Mouse (Mus musculus) lung, postnatal 0 days (tissue): ENCODE measurements around the gene 4930558C23Rik. TPM values are rescaled to one million over a fixed set of nuclear protein-coding genes. Genes with fewer than 3 reads are reported as not detected.
"Not testable (repeated sequence)": the region's sequence is repeated elsewhere in the genome, so short reads cannot be mapped to it uniquely, and the experiment has no call there.

Experiments
- ATAC-seq: fragments of 200-750 bp; cut with Nextera tagmentation; 2 replicates; pipeline ENCODE4 v1.8.0; 2017; ENCODE audit warnings: moderate library complexity
- DNase-seq: peaks from one replicate; pipeline ENCODE4 v3.0.0-alpha.2; 2016; ENCODE audit warnings: low spot score
- H3K27ac ChIP-seq: fragments of 300-500 bp; sonication (generic); 2 replicates; pipeline ENCODE4 v1.5.1; 2014; ENCODE audit warnings: antibody characterized with exemption, mild to moderate bottlenecking, low read length, mixed read lengths
- H3K27me3 ChIP-seq: fragments of 300-500 bp; sonication (generic); replicated peaks from 2 replicates; pipeline ENCODE4 v1.6.1; 2014; ENCODE audit warnings: low read length, mixed read lengths; ENCODE audit not compliant: insufficient read depth
- H3K36me3 ChIP-seq: fragments of 300-500 bp; sonication (generic); 2 replicates; pipeline ENCODE4 v1.6.1; 2014; ENCODE audit warnings: low read length, mixed read lengths; ENCODE audit not compliant: insufficient read depth
- H3K4me1 ChIP-seq: fragments of 300-500 bp; sonication (generic); 2 replicates; pipeline ENCODE4 v1.6.1; 2014; ENCODE audit warnings: antibody characterized with exemption, low read depth, low read length, mixed read lengths; ENCODE audit not compliant: insufficient read depth
- H3K4me2 ChIP-seq: fragments of 300-500 bp; sonication (generic); replicated peaks from 2 replicates; pipeline ENCODE4 v1.6.1; 2014; ENCODE audit warnings: low read depth, mild to moderate bottlenecking, low read length, moderate library complexity, mixed read lengths
- H3K4me3 ChIP-seq: fragments of 300-500 bp; sonication (generic); 2 replicates; pipeline ENCODE4 v1.5.1; 2014; ENCODE audit warnings: low read depth, low read length
- H3K9ac ChIP-seq: fragments of 300-500 bp; sonication (generic); replicated peaks from 2 replicates; pipeline ENCODE4 v1.6.1; 2014; ENCODE audit warnings: low read depth, mild to moderate bottlenecking
- H3K9me3 ChIP-seq: fragments of 300-500 bp; sonication (generic); 2 replicates; pipeline ENCODE4 v1.6.1; 2016; ENCODE audit warnings: low read length, mixed read lengths
- CTCF ChIP-seq: IDR thresholded peaks from 2 replicates; pipeline ENCODE4 v1.5.1; 2016; ENCODE audit warnings: antibody characterized with exemption, mild to moderate bottlenecking
- EP300 ChIP-seq: IDR thresholded peaks from 2 replicates; pipeline ENCODE4 v1.6.1; 2016; ENCODE audit warnings: antibody characterized with exemption, mild to moderate bottlenecking, control low read depth
- WGBS: fragments of 180-500 bp; shearing (Covaris S2); extraction: QIAGEN DNeasy Blood & Tissue Kit; methylation state at CpG from one replicate; pipeline ENCODE4 v1.1.7; 2014; 5-methylcytosine and 5-hydroxymethylcytosine counted together
- polyA plus RNA-seq: library from polyadenylated mRNA; unstranded; fragments of >200 nt; fragmentation: Nextera tagmentation; extraction: Ambion mirVana; gene quantifications from 2 replicates; pipeline ENCODE4 v1.2.1, GENCODE M21; 2015

The 4930558C23Rik gene
- polyA plus RNA-seq, 1 experiment from 2014 or later: 0.23 TPM

- DNase-seq (no peak), ATAC-seq (no peak)
- Histone ChIP-seq H3K36me3 (no peaks in the 10 kb centered on the region), H3K27ac (no peak overlapping the region), H3K9ac (no peak overlapping the region), H3K4me3 (no peak overlapping the region), H3K9me3 (no peaks in the 10 kb centered on the region), H3K4me2 (no peak overlapping the region), H3K4me1 (no peaks in the 10 kb centered on the region), H3K27me3 (no peaks in the 10 kb centered on the region)
- TF ChIP-seq EP300 (no peak), CTCF (no peak)
- 86% methylated on average over 10 of the region's 10 CpGs for WGBS
These were observed 29.4 kb downstream of the 4930558C23Rik start for GRCm38 (mm10) chr3:95373208-95373607.

GRCm38 (mm10) chr3:95370101-95370500, 32.5 kb downstream of the 4930558C23Rik start:
- Histone ChIP-seq H3K4me1 (no peaks in the 10 kb centered on the region), H3K27me3 (no peaks in the 10 kb centered on the region), H3K4me3 (no peak overlapping the region), H3K9ac (no peak overlapping the region), H3K27ac (no peak overlapping the region), H3K4me2 (no peak overlapping the region), H3K9me3 (no peaks in the 10 kb centered on the region), H3K36me3 (no peaks in the 10 kb centered on the region)
- TF ChIP-seq CTCF: no peak
- TF ChIP-seq EP300: no peak
- DNase-seq (no peak), ATAC-seq (no peak)

- H3K4me2 ChIP-seq, H3K4me3 ChIP-seq, DNase-seq, H3K27me3 ChIP-seq, ATAC-seq, H3K4me1 ChIP-seq, H3K9me3 ChIP-seq, H3K9ac ChIP-seq, H3K36me3 ChIP-seq, H3K27ac ChIP-seq: not testable (repeated sequence)
- 68% methylated on average over 3 of the region's 3 CpGs for WGBS
These were observed 42.4 kb downstream of the 4930558C23Rik start for GRCm38 (mm10) chr3:95360276-95360675.

- Histone ChIP-seq H3K9ac (no peak overlapping the region), H3K4me2 (no peak overlapping the region), H3K27ac (no peak overlapping the region), H3K4me1 (no peaks in the 10 kb centered on the region), H3K4me3 (no peak overlapping the region), H3K36me3 (no peaks in the 10 kb centered on the region), H3K9me3 (no peaks in the 10 kb centered on the region), H3K27me3 (no peaks in the 10 kb centered on the region)
- ATAC-seq: no peak
- no peak for DNase-seq
- TF ChIP-seq CTCF (no peak), EP300 (no peak)
- 93% methylated on average over 2 of the region's 2 CpGs for WGBS
These were observed 44.9 kb downstream of the 4930558C23Rik start for GRCm38 (mm10) chr3:95357746-95358145.

GRCm38 (mm10) chr3:95356701-95357449, 45.8 kb downstream of the 4930558C23Rik start, which contains the start of gene Setdb1:
Setdb1 (minus strand) TSS chr3:95357202.
- not testable (repeated sequence) for H3K27ac ChIP-seq

GRCm38 (mm10) chr3:95355911-95356544, 46.6 kb downstream of the 4930558C23Rik start:
- H3K27me3 ChIP-seq, H3K4me1 ChIP-seq, H3K9ac ChIP-seq, DNase-seq, ATAC-seq, H3K9me3 ChIP-seq, H3K36me3 ChIP-seq, H3K27ac ChIP-seq: not testable (repeated sequence)
- H3K4me2 ChIP-seq: peak overlapping the region; percentile 52; the same call in 1 of the 2 replicates
- peak overlapping the region; percentile 47; the same call in 1 of the 2 replicates for H3K4me3 ChIP-seq
- WGBS: 10% methylated on average over 4 of the region's 19 CpGs

More at GRCm38 (mm10) chr3:95356701-95357449, 45.8 kb downstream of the 4930558C23Rik start, which contains the start of gene Setdb1:
- not testable (repeated sequence) for H3K4me1 ChIP-seq, H3K9me3 ChIP-seq, H3K27me3 ChIP-seq, H3K9ac ChIP-seq, H3K36me3 ChIP-seq
- under 1% methylated on average over 27 of the region's 57 CpGs for WGBS
- DNase-seq (peak; percentile 97), ATAC-seq (peak; percentile 98)
- peak; percentile 57; the same call in 1 of the 2 replicates for TF ChIP-seq EP300
- peak within 1 kb of the TSS; percentile 47 for H3K4me3 ChIP-seq
- peak within 1 kb of the TSS; percentile 52 for H3K4me2 ChIP-seq
